Mouse (Mus musculus) R1 (cell line): ENCODE results near the gene Wbp1l.

Experiments used
- DNase-seq: peaks from one replicate; pipeline ENCODE4 v3.0.0-alpha.2; 2018; ENCODE audit warnings: low read depth, low spot score

Wbp1l gene

GRCm38 (mm10) chr19:46599375-46600256 lies 732 bp downstream of the Wbp1l start:
- peak; percentile 28 for DNase-seq

- DNase-seq = no peak
Observed at GRCm38 (mm10) chr19:46600371-46600770, 1.5 kb downstream of the Wbp1l start.

GRCm38 (mm10) chr19:46601491-46601890 lies 2.6 kb downstream of the Wbp1l start:
- no peak for DNase-seq

GRCm38 (mm10) chr19:46602406-46602805 lies 3.5 kb downstream of the Wbp1l start:
- no peak for DNase-seq

GRCm38 (mm10) chr19:46606718-46607117 lies 7.8 kb downstream of the Wbp1l start:
- no peak for DNase-seq

- DNase-seq = peak; percentile 81
Observed at GRCm38 (mm10) chr19:46607424-46607823, 8.5 kb downstream of the Wbp1l start.

GRCm38 (mm10) chr19:46608158-46608557 lies 9.3 kb downstream of the Wbp1l start:
- DNase-seq = no peak

GRCm38 (mm10) chr19:46616378-46616777 lies 17.5 kb downstream of the Wbp1l start:
- peak; percentile 41 for DNase-seq

- DNase-seq = no peak
Observed at GRCm38 (mm10) chr19:46617361-46617760, 18.5 kb downstream of the Wbp1l start.

- no peak for DNase-seq
Observed at GRCm38 (mm10) chr19:46618322-46618721, 19.4 kb downstream of the Wbp1l start.

- DNase-seq = peak; percentile 34
Observed at GRCm38 (mm10) chr19:46619001-46619400, 20.1 kb downstream of the Wbp1l start.

- DNase-seq = no peak
Observed at GRCm38 (mm10) chr19:46619518-46619917, 20.6 kb downstream of the Wbp1l start.

- DNase-seq = no peak
Observed at GRCm38 (mm10) chr19:46620016-46620808, 21.3 kb downstream of the Wbp1l start.

- DNase-seq = no peak
Observed at GRCm38 (mm10) chr19:46621236-46622183, 22.6 kb downstream of the Wbp1l start.

GRCm38 (mm10) chr19:46622659-46623193 lies 23.8 kb downstream of the Wbp1l start:
- DNase-seq = no peak

- no peak for DNase-seq
Observed at GRCm38 (mm10) chr19:46623194-46623667, 24.3 kb downstream of the Wbp1l start.

- peak; percentile 15 for DNase-seq
Observed at GRCm38 (mm10) chr19:46623790-46624772, 25.2 kb downstream of the Wbp1l start.

GRCm38 (mm10) chr19:46625015-46625414 lies 26.1 kb downstream of the Wbp1l start:
- no peak for DNase-seq

- DNase-seq = no peak
Observed at GRCm38 (mm10) chr19:46625519-46625918, 26.6 kb downstream of the Wbp1l start.

GRCm38 (mm10) chr19:46628403-46628802 lies 29.5 kb downstream of the Wbp1l start:
- DNase-seq = no peak
